Comparison of ENCODE assay signal across 8 mouse cellular contexts in genomic region chr10:82047597-82048459, GRCm38 (mm10). TPM values are rescaled to one million over a fixed set of nuclear protein-coding genes. Genes with fewer than 3 reads are reported as not detected.
DNase-seq lines count a peak whose midpoint lies in the region; ATAC-seq lines count a peak whose summit lies in the region.

Gene Zfp873, plus strand, starts transcription at chr10:82048123.

- peak within 1 kb of the TSS; percentile 76 to 85 for H3K4me3 ChIP-seq in heart, embryonic 14.5 days (ENCODE audit: control insufficient read depth in 1 of 2, insufficient read depth in 1 of 2, low read depth in 1 of 2, low read length in 2 of 2)
- H3K4me3 ChIP-seq in liver, embryonic 13.5 days (replicated peaks) = peak within 1 kb of the TSS; percentile 71
- H3K4me3 ChIP-seq in stomach, embryonic 16.5 days (replicated peaks; ENCODE audit: low read length) = peak within 1 kb of the TSS; percentile 83

- H3K9me3 ChIP-seq in heart, embryonic 14.5 days (ENCODE audit: control insufficient read depth, low read length) = peaks cover 30% of the 10 kb centered on the region
- H3K9me3 ChIP-seq in liver, embryonic 13.5 days (replicated peaks) = peaks cover 10% of the 10 kb centered on the region; the same call in 1 of the 2 replicates
- peaks cover 36% of the 10 kb centered on the region for H3K9me3 ChIP-seq in stomach, embryonic 16.5 days (replicated peaks; ENCODE audit: control insufficient read depth, low read length)

- 11% methylated on average over 35 of the region's 35 CpGs for WGBS in heart, embryonic 14.5 days
- WGBS in liver, embryonic 13.5 days (ENCODE audit: insufficient replicate concordance) = 7% methylated on average over 35 of the region's 35 CpGs
- 8% methylated on average over 35 of the region's 35 CpGs for WGBS in stomach, embryonic 16.5 days

- DNase-seq in CD4-positive, CD25-positive, alpha-beta regulatory T cell, adult 2 months (ENCODE audit: low read depth, low spot score) = peak; percentile 92
- DNase-seq in brain, embryonic 18.5 days (ENCODE audit: low read depth, low spot score) = peak; percentile 83
- DNase-seq in fibroblast of lung, adult 2 months (ENCODE audit: low read depth) = peak; percentile 81
- DNase-seq in kidney, postnatal 14 days = peak; percentile 94
- DNase-seq in liver, embryonic 13.5 days = peak; percentile 81
- peak; percentile 91 for DNase-seq in neural tube, embryonic 10.5 days (ENCODE audit: extremely low spot score, low spot score)

- no peaks in the 10 kb centered on the region for H3K27me3 ChIP-seq in heart, embryonic 14.5 days (ENCODE audit: control insufficient read depth, insufficient read depth, low read length)
- H3K27me3 ChIP-seq in liver, embryonic 13.5 days = no peaks in the 10 kb centered on the region
- H3K27me3 ChIP-seq in stomach, embryonic 16.5 days (ENCODE audit: control insufficient read depth, insufficient read depth, low read length) = no peaks in the 10 kb centered on the region

- ATAC-seq in heart, embryonic 14.5 days (ENCODE audit: insufficient number of reproducible peaks, insufficient read depth, low FRiP score, low read depth) = peak; percentile 97
- peak; percentile 99 for ATAC-seq in liver, embryonic 13.5 days (ENCODE audit: low read depth)
- peak; percentile 98 for ATAC-seq in stomach, embryonic 16.5 days (ENCODE audit: insufficient read depth, low FRiP score)

- H3K27ac ChIP-seq in heart, embryonic 14.5 days (replicated peaks in 1 of 2; ENCODE audit: control insufficient read depth in 1 of 2, insufficient read depth in 1 of 2, low read depth in 2 of 2, low read length in 2 of 2) = peak within 1 kb of the TSS; percentile 96 to 97
- H3K27ac ChIP-seq in liver, embryonic 13.5 days = peak within 1 kb of the TSS; percentile 83
- H3K27ac ChIP-seq in stomach, embryonic 16.5 days (ENCODE audit: low read length) = peak within 1 kb of the TSS; percentile 97

- peak within 1 kb of the TSS; percentile 92 for H3K9ac ChIP-seq in heart, embryonic 14.5 days (ENCODE audit: low read length)
- peak within 1 kb of the TSS; percentile 75 for H3K9ac ChIP-seq in liver, embryonic 13.5 days
- peak within 1 kb of the TSS; percentile 95 for H3K9ac ChIP-seq in stomach, embryonic 16.5 days (ENCODE audit: low read length)

- no peaks in the 10 kb centered on the region for H3K36me3 ChIP-seq in heart, embryonic 14.5 days (ENCODE audit: control insufficient read depth, insufficient read depth, low read length)
- peaks cover 17% of the 10 kb centered on the region for H3K36me3 ChIP-seq in liver, embryonic 13.5 days
- H3K36me3 ChIP-seq in stomach, embryonic 16.5 days (ENCODE audit: control insufficient read depth, insufficient read depth, low read length) = peaks cover 4% of the 10 kb centered on the region

- H3K4me2 ChIP-seq in heart, embryonic 14.5 days (ENCODE audit: low read length) = peak within 1 kb of the TSS; percentile 73
- peak within 1 kb of the TSS; percentile 72 for H3K4me2 ChIP-seq in liver, embryonic 13.5 days
- peak within 1 kb of the TSS; percentile 67 for H3K4me2 ChIP-seq in stomach, embryonic 16.5 days (ENCODE audit: low read depth, low read length)

- 0 out of 4 replicates have a peak, but pooled peaks cover 0 to 3% of the 10 kb centered on the region in 2 experiments for H3K4me1 ChIP-seq in heart, embryonic 14.5 days (ENCODE audit: control insufficient read depth in 2 of 2, insufficient read depth in 2 of 2, low read length in 2 of 2)
- H3K4me1 ChIP-seq in liver, embryonic 13.5 days (replicated peaks) = peaks cover 12% of the 10 kb centered on the region; the same call in 1 of the 2 replicates
- H3K4me1 ChIP-seq in stomach, embryonic 16.5 days (ENCODE audit: control insufficient read depth, insufficient read depth, low read length) = peaks cover 5% of the 10 kb centered on the region; the same call in 1 of the 2 replicates

RNA-seq across cellular contexts. Expression of gene Zfp873, which starts in this region (rescaled TPM):
- 10.5 and 12.4 TPM in 2 replicates for polyA plus RNA-seq in heart, embryonic 14.5 days (2014; fragmentation: Nextera tagmentation; extraction: Ambion mirVana)
- polyA plus RNA-seq in liver, embryonic 13.5 days (2015; fragmentation: Nextera tagmentation; extraction: Ambion mirVana) = 2.5 and 2.7 TPM in 2 replicates
- polyA plus RNA-seq in stomach, embryonic 16.5 days (2015; fragmentation: Nextera tagmentation; extraction: Ambion mirVana) = 12.1 and 12.2 TPM in 2 replicates

Comparison
In these comparisons a context has a peak if more than half of its experiments do, and no peak if none do; other contexts are left out.
1. Peak in every context shown above with its lines: DNase-seq, ATAC-seq, H3K4me3 ChIP-seq and H3K27ac ChIP-seq.